Mouse (Mus musculus) monocyte, adult 2 months (primary cell): ENCODE measurements around the gene Hist1h2ap.
"Not testable (repeated sequence)": the region's sequence is repeated elsewhere in the genome, so short reads cannot be mapped to it uniquely, and the experiment has no call there.

Experiments used
- DNase-seq, 2 experiments: peaks; one replicate each; pipeline ENCODE4 v3.0.0; 2022; ENCODE audit warnings: low spot score in 2 of 2, low read depth in 1 of 2

The Hist1h2ap gene

GRCm38 (mm10) chr13:21811074-21811473 lies 22.2 kb downstream of the Hist1h2ap start:
- not testable (repeated sequence) for DNase-seq

- not testable (repeated sequence) for DNase-seq
Measured at GRCm38 (mm10) chr13:21810073-21810472, 23.2 kb downstream of the Hist1h2ap start, which contains the start of the genes Hist1h2bq and Hist1h2ao. Gene Hist1h2bq (minus strand): TSS chr13:21810197. Gene Hist1h2ao (plus strand): TSS chr13:21810465.

GRCm38 (mm10) chr13:21803058-21803457 lies 30.2 kb downstream of the Hist1h2ap start:
- DNase-seq = not testable (repeated sequence)

GRCm38 (mm10) chr13:21797163-21797562 lies 36.1 kb downstream of the Hist1h2ap start:
- not testable (repeated sequence) for DNase-seq

- no peak for DNase-seq
Measured at GRCm38 (mm10) chr13:21795584-21795983, 37.7 kb downstream of the Hist1h2ap start.

DNA sequence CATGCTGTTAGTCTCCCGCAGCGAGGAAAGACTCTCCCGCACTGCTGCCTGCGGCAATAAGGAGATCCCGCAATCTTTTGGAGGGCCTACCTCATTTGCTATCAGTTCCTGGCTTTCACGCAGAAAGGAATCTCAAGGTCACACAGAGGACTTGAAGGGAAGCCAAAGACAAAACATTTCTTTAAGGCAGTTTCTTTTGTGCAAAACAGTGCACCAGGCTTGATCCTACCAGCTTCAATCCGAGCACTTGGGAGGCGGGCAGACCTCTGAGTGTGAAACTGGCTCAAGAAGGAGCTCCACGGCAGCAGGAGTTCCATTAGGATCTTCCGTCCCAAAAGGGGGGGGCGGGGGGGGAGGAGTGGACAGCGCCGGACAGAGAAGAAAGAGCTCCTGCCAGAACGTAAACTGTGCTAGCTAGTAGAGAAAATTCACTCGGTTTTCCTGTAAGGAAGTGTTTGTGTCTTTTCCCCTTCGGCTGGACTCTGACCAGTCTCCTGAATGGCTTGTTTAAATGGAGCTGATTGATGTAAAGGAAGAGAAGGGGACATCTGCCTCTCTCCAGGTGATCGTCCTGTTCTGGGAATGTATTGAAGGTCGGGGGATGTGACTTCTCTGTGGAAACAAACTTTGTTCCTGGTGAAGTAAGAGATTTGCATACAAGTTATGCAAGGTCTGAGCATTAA lies 42.6 kb downstream of the Hist1h2ap start:
- DNase-seq = no peak

DNA sequence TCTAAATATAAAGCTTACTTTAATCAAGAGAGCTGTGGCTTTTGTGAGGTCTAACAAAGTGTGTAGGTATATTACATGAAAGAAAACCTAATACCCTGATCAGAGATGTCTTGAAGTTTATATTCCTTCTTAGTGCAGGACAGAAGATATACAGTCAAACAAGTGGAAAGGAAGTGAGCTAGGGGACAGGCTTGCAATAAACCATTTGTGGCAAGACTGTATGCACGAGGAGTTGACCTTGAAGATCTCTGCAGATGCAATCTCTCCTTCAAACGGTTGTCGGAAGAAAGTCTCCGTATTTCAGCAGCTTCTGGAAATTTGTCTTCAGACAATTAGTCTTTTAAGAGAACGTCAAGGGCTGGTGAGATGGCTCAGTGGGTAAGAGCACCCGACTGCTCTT lies 43.4 kb downstream of the Hist1h2ap start:
- DNase-seq = no peak

- DNase-seq = no peak
Measured at GRCm38 (mm10) chr13:21787760-21788593, 45.3 kb downstream of the Hist1h2ap start.

GRCm38 (mm10) chr13:21786899-21787629 lies 46.2 kb downstream of the Hist1h2ap start, which contains the start of the genes Hist1h2an and Hist1h2bp:
Gene Hist1h2an (minus strand): TSS chr13:21787218.
Gene Hist1h2bp (plus strand): TSS chr13:21787461.
- DNase-seq = peak; percentile 74 to 84

DNA sequence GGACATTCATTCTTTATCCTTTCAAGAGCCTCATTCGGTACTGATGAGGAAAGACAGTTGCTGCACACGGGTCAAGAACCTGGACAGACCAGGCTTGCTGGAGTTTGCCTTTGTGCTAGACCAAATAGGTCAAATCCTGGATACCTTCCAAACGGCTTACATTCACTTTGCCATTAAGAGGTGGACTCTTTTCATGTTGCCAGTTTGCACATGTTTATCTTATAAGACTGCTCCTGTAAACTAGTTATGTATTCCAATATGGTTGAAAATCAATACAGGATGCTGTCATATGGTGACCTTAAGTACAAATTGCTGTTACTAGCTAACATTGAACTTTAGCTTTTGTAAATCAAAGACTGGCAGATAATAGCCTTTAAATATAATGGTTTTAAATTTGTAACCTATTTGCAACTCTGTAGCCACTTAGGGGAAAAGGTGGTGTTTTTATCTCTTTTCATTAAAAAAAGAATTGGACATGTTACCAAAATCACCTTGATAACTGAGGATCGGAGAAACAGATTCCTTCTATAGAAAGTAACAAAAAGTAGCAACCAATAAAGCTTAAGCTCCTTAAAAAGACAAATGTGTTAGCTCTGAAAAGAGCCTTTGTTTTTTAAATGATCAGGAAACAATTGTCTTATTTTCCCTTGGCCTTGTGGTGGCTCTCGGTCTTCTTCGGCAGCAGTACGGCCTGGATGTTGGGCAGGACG lies 47.0 kb downstream of the Hist1h2ap start:
- DNase-seq = no peak

- no peak for DNase-seq
Measured at GRCm38 (mm10) chr13:21784311-21784710, 49.0 kb downstream of the Hist1h2ap start.

- no peak for DNase-seq
Measured at GRCm38 (mm10) chr13:21783734-21784161, 49.6 kb downstream of the Hist1h2ap start.

DNA sequence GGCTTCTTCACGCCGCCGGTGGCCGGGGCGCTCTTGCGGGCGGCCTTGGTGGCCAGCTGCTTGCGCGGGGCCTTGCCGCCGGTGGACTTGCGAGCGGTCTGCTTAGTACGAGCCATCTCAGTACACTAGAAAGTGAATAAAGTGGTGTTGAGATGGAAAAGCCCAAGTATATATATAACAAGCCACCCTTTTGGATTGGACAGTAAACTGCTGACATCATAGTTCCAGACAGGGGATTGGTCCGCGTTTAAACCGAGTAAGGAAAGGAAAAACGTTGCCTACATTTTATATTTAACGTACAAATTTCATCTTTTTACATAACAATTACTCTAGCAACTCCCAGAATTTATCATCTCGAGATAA lies 50.1 kb downstream of the Hist1h2ap start, which contains the start of gene Hist1h3i:
TSS of gene Hist1h3i (minus strand) at position 116 of the 363 bp plus-strand sequence.
- peak; percentile 24 to 54 for DNase-seq
